Mouse (Mus musculus): Measurements from ENCODE around the gene Asb10. TPM values are rescaled to one million over a fixed set of nuclear protein-coding genes. Genes with fewer than 3 reads are reported as not detected.

Asb10 gene
- 1.2 TPM in 1 of 2 replicates, not detected in the other for total RNA-seq (2014; rRNA removed)
- polyA plus RNA-seq (2015; fragmentation: Nextera tagmentation; extraction: Ambion mirVana): 0.31 and 0.39 TPM in 2 replicates

- H3K9me3 ChIP-seq (ENCODE audit: low read length): no peaks in the 10 kb centered on the region
- TF ChIP-seq CTCF (IDR thresholded peaks at IDR 0.05): no peak
- H3K27me3 ChIP-seq (ENCODE audit: insufficient read depth, low read length): no peaks in the 10 kb centered on the region; the same call in 1 of the 2 replicates
- no peak within 1 kb of the TSS for H3K27ac ChIP-seq (ENCODE audit: low read depth, low read length)
- no peak for DNase-seq (ENCODE audit: low spot score)
- 0 out of 2 replicates have a peak within 1 kb of the TSS, but pooled peaks have one; percentile 4 for H3K4me2 ChIP-seq (ENCODE audit: low read depth, low read length, poor library complexity, severe bottlenecking)
- ATAC-seq (ENCODE audit: low FRiP score): no peak
- H3K4me1 ChIP-seq (ENCODE audit: insufficient read depth, low read length): no peaks in the 10 kb centered on the region
- no peaks in the 10 kb centered on the region for H3K36me3 ChIP-seq (ENCODE audit: insufficient read depth, low read length)
- H3K4me3 ChIP-seq (ENCODE audit: low read depth, low read length): no peak within 1 kb of the TSS
- WGBS: 46% methylated on average over 14 of the region's 14 CpGs
- H3K9ac ChIP-seq (replicated peaks; ENCODE audit: low read length, poor library complexity, severe bottlenecking): no peak within 1 kb of the TSS
Measured at GRCm38 (mm10) chr5:24540387-24541143, at the start of gene Asb10. Gene Asb10, minus strand, starts transcription at chr5:24540978.

GRCm38 (mm10) chr5:24589511-24590500 lies 49.0 kb upstream of the Asb10 start:
- H3K27me3 ChIP-seq (ENCODE audit: insufficient read depth, low read length): no peaks in the 10 kb centered on the region
- DNase-seq (ENCODE audit: low spot score) (no peak), ATAC-seq (ENCODE audit: low FRiP score) (no peak)
- no peak overlapping the region for H3K4me2 ChIP-seq (ENCODE audit: low read depth, low read length, poor library complexity, severe bottlenecking)
- H3K4me1 ChIP-seq (ENCODE audit: insufficient read depth, low read length): peaks cover 11% of the 10 kb centered on the region
- H3K9ac ChIP-seq (replicated peaks; ENCODE audit: low read length, poor library complexity, severe bottlenecking): no peak overlapping the region
- no peak for TF ChIP-seq CTCF (IDR thresholded peaks at IDR 0.05)
- peaks cover 39% of the 10 kb centered on the region for H3K36me3 ChIP-seq (ENCODE audit: insufficient read depth, low read length)
- no peaks in the 10 kb centered on the region for H3K9me3 ChIP-seq (ENCODE audit: low read length)
- no peak overlapping the region for H3K27ac ChIP-seq (ENCODE audit: low read depth, low read length)
- WGBS: 87% methylated on average over 20 of the region's 20 CpGs
- no peak overlapping the region for H3K4me3 ChIP-seq (ENCODE audit: low read depth, low read length)

GRCm38 (mm10) chr5:24587200-24587577 lies 46.4 kb upstream of the Asb10 start:
- peak; percentile 39; the same call in 1 of the 2 replicates for ATAC-seq (ENCODE audit: low FRiP score)
- Histone ChIP-seq H3K4me2 (ENCODE audit: low read depth, low read length, poor library complexity, severe bottlenecking) (peak overlapping the region; percentile 84), H3K27me3 (ENCODE audit: insufficient read depth, low read length) (no peaks in the 10 kb centered on the region)

DNA sequence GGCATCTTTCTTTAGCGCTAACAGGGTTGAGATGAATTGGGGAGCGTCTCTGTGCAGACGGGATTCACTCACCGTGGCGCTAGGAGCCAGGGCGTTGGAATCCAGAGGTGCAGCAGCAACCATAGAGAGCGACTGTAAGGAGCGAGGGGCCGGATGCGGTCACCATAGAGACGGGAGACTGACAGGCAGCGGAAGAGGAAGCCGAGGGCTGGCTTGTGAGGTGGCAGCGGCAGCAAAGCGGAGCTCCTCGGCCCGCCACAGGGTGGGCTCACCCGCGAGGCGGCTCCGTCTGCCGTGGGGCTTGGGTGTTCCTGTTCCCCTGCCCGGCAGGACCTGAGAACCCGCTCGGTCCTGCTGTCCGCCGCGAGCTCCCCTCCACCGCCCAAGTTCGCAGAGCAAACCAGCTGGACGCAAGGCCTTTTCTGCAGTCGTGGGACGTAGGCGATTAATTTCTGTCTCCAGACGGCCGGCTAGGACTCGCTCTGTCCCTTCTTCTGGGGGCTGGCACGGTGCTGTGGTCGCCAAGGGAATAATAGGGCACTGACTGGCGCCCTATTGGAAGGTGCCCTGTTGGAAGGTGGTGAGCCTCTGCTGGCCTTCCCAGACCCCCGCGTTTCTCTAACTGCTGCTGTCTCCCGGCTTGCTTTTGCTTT lies 45.9 kb upstream of the Asb10 start, which contains the start of gene Chpf2:
Gene Chpf2 (plus strand): TSS at position 195 of the 653 bp plus-strand sequence.
- H3K27me3 ChIP-seq (ENCODE audit: insufficient read depth, low read length): no peaks in the 10 kb centered on the region
- H3K9ac ChIP-seq (replicated peaks; ENCODE audit: low read length, poor library complexity, severe bottlenecking): peak within 1 kb of the TSS; percentile 92
- peak; percentile 93 for DNase-seq (ENCODE audit: low spot score)
- no peaks in the 10 kb centered on the region for H3K9me3 ChIP-seq (ENCODE audit: low read length)
- peak; percentile 88 for ATAC-seq (ENCODE audit: low FRiP score)
- H3K27ac ChIP-seq (ENCODE audit: low read depth, low read length): peak within 1 kb of the TSS; percentile 81
- peak within 1 kb of the TSS; percentile 78 for H3K4me3 ChIP-seq (ENCODE audit: low read depth, low read length)
- H3K4me1 ChIP-seq (ENCODE audit: insufficient read depth, low read length): peaks cover 11% of the 10 kb centered on the region
- peaks cover 12% of the 10 kb centered on the region for H3K36me3 ChIP-seq (ENCODE audit: insufficient read depth, low read length)
- TF ChIP-seq CTCF (IDR thresholded peaks at IDR 0.05): peak; percentile 25
- WGBS: under 1% methylated on average over 42 of the region's 43 CpGs
- H3K4me2 ChIP-seq (ENCODE audit: low read depth, low read length, poor library complexity, severe bottlenecking): peak within 1 kb of the TSS; percentile 84

More at GRCm38 (mm10) chr5:24587200-24587577, 46.4 kb upstream of the Asb10 start:
- Histone ChIP-seq H3K9ac (replicated peaks; ENCODE audit: low read length, poor library complexity, severe bottlenecking) (peak overlapping the region; percentile 92), H3K36me3 (ENCODE audit: insufficient read depth, low read length) (peaks cover 17% of the 10 kb centered on the region), H3K4me3 (ENCODE audit: low read depth, low read length) (peak overlapping the region; percentile 78), H3K27ac (ENCODE audit: low read depth, low read length) (peak overlapping the region; percentile 81), H3K4me1 (ENCODE audit: insufficient read depth, low read length) (peaks cover 11% of the 10 kb centered on the region), H3K9me3 (ENCODE audit: low read length) (no peaks in the 10 kb centered on the region)
- TF ChIP-seq CTCF (IDR thresholded peaks at IDR 0.05): no peak
- DNase-seq (ENCODE audit: low spot score): peak; percentile 42
- 29% methylated on average over 4 of the region's 4 CpGs for whole genome bisulfite sequencing

DNA sequence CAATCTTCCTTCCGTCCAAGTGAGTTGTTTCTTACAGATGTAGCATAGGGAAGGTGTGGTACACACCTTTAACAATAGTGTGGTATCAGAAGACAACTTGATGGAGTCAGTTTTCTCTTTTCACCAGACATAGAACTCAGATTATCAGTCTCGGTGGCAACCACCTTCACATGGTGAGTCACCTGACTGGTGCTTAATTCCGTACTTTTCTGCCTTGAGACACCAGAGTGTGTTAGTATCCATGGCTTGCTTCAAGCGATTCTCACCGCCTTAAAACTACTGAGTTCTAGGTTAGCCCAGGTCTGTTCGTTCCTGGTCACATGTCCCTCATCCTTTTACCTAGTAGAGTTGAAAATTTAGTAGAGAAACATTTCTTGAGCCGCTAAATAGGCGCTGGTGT lies 45.3 kb upstream of the Asb10 start:
- peak overlapping the region; percentile 78 for H3K4me3 ChIP-seq (ENCODE audit: low read depth, low read length)
- no peak for TF ChIP-seq CTCF (IDR thresholded peaks at IDR 0.05)
- WGBS: 9% methylated on average over 8 of the region's 8 CpGs
- peak overlapping the region; percentile 81 for H3K27ac ChIP-seq (ENCODE audit: low read depth, low read length)
- H3K4me2 ChIP-seq (ENCODE audit: low read depth, low read length, poor library complexity, severe bottlenecking): peak overlapping the region; percentile 84
- peaks cover 8% of the 10 kb centered on the region for H3K4me1 ChIP-seq (ENCODE audit: insufficient read depth, low read length)
- no peak for DNase-seq (ENCODE audit: low spot score)
- peaks cover 7% of the 10 kb centered on the region for H3K36me3 ChIP-seq (ENCODE audit: insufficient read depth, low read length)
- H3K9ac ChIP-seq (replicated peaks; ENCODE audit: low read length, poor library complexity, severe bottlenecking): peak overlapping the region; percentile 92
- no peaks in the 10 kb centered on the region for H3K9me3 ChIP-seq (ENCODE audit: low read length)
- H3K27me3 ChIP-seq (ENCODE audit: insufficient read depth, low read length): no peaks in the 10 kb centered on the region
- ATAC-seq (ENCODE audit: low FRiP score): peak; percentile 45; the same call in 1 of the 2 replicates
